Mouse (Mus musculus) embryonic facial prominence, embryonic 15.5 days (tissue): ENCODE results near the gene Pak1ip1. TPM values are rescaled to one million over a fixed set of nuclear protein-coding genes. Genes with fewer than 3 reads are reported as not detected.

Experiments
- ATAC-seq: fragments of 200-750 bp; cut with Nextera tagmentation; 2 replicates; pipeline ENCODE4 v1.8.0; 2017; ENCODE audit warnings: low read depth, moderate TSS enrichment; ENCODE audit not compliant: insufficient number of reproducible peaks, low FRiP score, low TSS enrichment
- H3K27ac ChIP-seq: fragments of 300-500 bp; sonication (generic); replicated peaks from 2 replicates; pipeline ENCODE4 v1.5.1; 2015; ENCODE audit warnings: mild to moderate bottlenecking, inconsistent platforms
- H3K27me3 ChIP-seq: fragments of 300-500 bp; sonication (generic); 2 replicates; pipeline ENCODE4 v1.6.1; 2015; ENCODE audit warnings: inconsistent platforms
- H3K36me3 ChIP-seq: fragments of 300-500 bp; sonication (generic); 2 replicates; pipeline ENCODE4 v1.6.1; 2015; ENCODE audit warnings: mild to moderate bottlenecking, inconsistent platforms
- H3K4me1 ChIP-seq: fragments of 300-500 bp; sonication (generic); 2 replicates; pipeline ENCODE4 v1.6.1; 2015; ENCODE audit warnings: inconsistent platforms
- H3K4me2 ChIP-seq: fragments of 300-500 bp; sonication (generic); replicated peaks from 2 replicates; pipeline ENCODE4 v1.6.1; 2015; ENCODE audit warnings: mild to moderate bottlenecking, inconsistent platforms
- H3K4me3 ChIP-seq: fragments of 300-500 bp; sonication (generic); replicated peaks from 2 replicates; pipeline ENCODE4 v1.5.1; 2015; ENCODE audit warnings: mild to moderate bottlenecking, inconsistent platforms
- H3K9ac ChIP-seq: fragments of 300-500 bp; sonication (generic); 2 replicates; pipeline ENCODE4 v1.6.1; 2015; ENCODE audit warnings: inconsistent platforms
- H3K9me3 ChIP-seq: fragments of 300-500 bp; sonication (generic); replicated peaks from 2 replicates; pipeline ENCODE4 v1.6.1; 2016; ENCODE audit warnings: inconsistent platforms
- WGBS: fragments of 180-500 bp; shearing (Covaris S2); methylation state at CpG from one replicate; pipeline ENCODE4 v1.1.7; 2015; 5-methylcytosine and 5-hydroxymethylcytosine counted together
- polyA plus RNA-seq: library from polyadenylated mRNA; unstranded; fragments of >200 nt; fragmentation: Nextera tagmentation; extraction: Ambion mirVana; gene quantifications from 2 replicates; pipeline ENCODE4 v1.2.1, GENCODE M21; 2015

Pak1ip1 gene
- polyA plus RNA-seq, 1 experiment from 2014 or later = 56.2 TPM

GRCm38 (mm10) chr13:41008271-41008670, 7.4 kb downstream of the Pak1ip1 start:
- no peak for ATAC-seq
- Histone ChIP-seq H3K36me3 (peaks cover 86% of the 10 kb centered on the region), H3K9me3 (no peaks in the 10 kb centered on the region), H3K27ac (no peak overlapping the region), H3K9ac (no peak overlapping the region), H3K27me3 (no peaks in the 10 kb centered on the region), H3K4me3 (no peak overlapping the region), H3K4me1 (no peaks in the 10 kb centered on the region), H3K4me2 (no peak overlapping the region)
- 91% methylated on average over 10 of the region's 10 CpGs for WGBS

DNA sequence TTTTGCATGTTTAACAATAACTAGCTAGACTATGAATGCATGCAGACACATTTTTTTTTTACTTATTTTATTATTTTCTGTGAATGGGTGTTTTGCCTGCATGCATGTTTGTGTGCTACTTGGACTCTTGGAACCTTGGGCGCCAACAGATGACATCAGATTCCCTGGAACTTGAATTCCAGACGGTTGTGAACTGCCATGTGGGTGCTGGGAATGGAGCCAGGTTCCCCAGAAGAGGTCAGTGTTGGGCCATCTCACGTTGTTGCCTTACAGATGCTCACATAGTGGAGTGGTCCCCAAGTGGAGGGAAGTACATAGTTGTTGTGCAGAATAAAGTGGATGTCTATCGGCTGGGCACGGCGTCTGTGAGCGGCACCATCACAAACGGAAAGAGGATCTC, 8.1 kb downstream of the Pak1ip1 start:
- Histone ChIP-seq H3K9me3 (no peaks in the 10 kb centered on the region), H3K4me2 (no peak overlapping the region), H3K27me3 (no peaks in the 10 kb centered on the region), H3K9ac (no peak overlapping the region), H3K4me1 (no peaks in the 10 kb centered on the region), H3K27ac (no peak overlapping the region), H3K36me3 (peaks cover 87% of the 10 kb centered on the region), H3K4me3 (no peak overlapping the region)
- no peak for ATAC-seq
- WGBS = 80% methylated on average over 8 of the region's 8 CpGs

- Histone ChIP-seq H3K9ac (peak within 1 kb of the TSS; percentile 58), H3K9me3 (no peaks in the 10 kb centered on the region), H3K27ac (peak within 1 kb of the TSS; percentile 96), H3K4me2 (peak within 1 kb of the TSS; percentile 61), H3K4me3 (peak within 1 kb of the TSS; percentile 73), H3K27me3 (no peaks in the 10 kb centered on the region), H3K4me1 (peaks cover 18% of the 10 kb centered on the region), H3K36me3 (peaks cover 57% of the 10 kb centered on the region)
- 1% methylated on average over 43 of the region's 43 CpGs for WGBS
- peak; percentile 98 for ATAC-seq
Measured at GRCm38 (mm10) chr13:41015829-41016634, 15.2 kb downstream of the Pak1ip1 start, which contains the start of gene Tmem14c. TSS of gene Tmem14c (plus strand) at chr13:41016292.

DNA sequence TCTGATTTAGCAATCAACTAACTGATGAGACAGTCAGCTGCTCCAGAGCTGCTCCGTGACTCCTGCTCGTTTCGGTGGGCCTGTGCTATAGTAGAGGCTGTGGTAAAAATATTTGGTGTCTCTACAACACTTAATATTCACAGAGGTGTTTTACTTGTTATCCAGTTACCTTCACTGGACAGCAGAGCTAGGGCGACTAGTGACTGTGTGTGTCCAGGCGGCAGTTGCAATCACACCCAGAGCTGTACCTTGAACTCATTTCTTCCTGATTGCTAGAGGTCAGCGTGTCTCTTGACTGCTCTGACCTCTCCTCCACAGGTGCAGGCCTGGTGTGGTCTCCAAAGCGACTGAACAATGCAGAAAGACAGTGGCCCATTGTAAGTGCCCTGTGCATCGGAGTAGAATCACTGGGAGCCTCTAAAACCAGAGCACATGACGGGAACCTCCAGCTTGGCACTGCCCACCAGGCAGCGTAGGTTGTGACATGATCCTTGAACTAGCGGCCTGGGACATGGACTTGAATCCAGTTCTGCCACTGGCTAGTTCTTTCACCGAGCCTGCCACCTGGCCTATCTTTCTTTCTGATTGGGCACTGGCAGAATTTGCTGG, 16.1 kb downstream of the Pak1ip1 start:
- H3K4me2 ChIP-seq = peak overlapping the region; percentile 61
- H3K36me3 ChIP-seq = peaks cover 57% of the 10 kb centered on the region
- peak overlapping the region; percentile 73 for H3K4me3 ChIP-seq
- H3K4me1 ChIP-seq = peaks cover 18% of the 10 kb centered on the region
- H3K9me3 ChIP-seq = no peaks in the 10 kb centered on the region
- no peak for ATAC-seq
- peak overlapping the region; percentile 58 for H3K9ac ChIP-seq
- H3K27me3 ChIP-seq = no peaks in the 10 kb centered on the region
- WGBS = 29% methylated on average over 12 of the region's 12 CpGs
- H3K27ac ChIP-seq = peak overlapping the region; percentile 96

GRCm38 (mm10) chr13:41017832-41018231, 17.0 kb downstream of the Pak1ip1 start:
- Histone ChIP-seq H3K4me3 (0 out of 2 replicates have a peak overlapping the region, but pooled peaks have one; percentile 73), H3K4me2 (no peak overlapping the region), H3K36me3 (peaks cover 55% of the 10 kb centered on the region), H3K27me3 (no peaks in the 10 kb centered on the region), H3K9me3 (no peaks in the 10 kb centered on the region), H3K4me1 (peaks cover 18% of the 10 kb centered on the region), H3K9ac (no peak overlapping the region), H3K27ac (no peak overlapping the region)
- ATAC-seq = no peak
- 87% methylated on average over 4 of the region's 4 CpGs for WGBS

DNA sequence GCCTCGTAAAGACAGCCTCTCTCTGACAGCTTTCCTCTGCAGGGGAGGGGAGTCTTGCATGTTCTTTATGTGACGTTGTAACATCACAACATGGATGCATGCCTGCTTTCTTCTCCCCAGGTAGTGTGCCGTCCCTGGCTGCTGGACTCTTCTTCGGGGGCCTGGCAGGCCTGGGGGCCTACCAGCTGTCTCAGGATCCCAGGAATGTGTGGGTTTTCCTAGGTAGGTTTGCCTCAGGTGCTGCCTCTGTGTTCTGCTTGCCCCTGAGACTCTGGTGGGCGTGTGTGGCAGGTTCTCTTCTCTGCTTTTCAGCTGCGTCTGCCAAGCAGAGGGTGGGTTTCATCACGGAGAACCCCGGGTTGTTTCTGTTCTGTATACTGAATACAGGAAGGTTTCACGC, 17.4 kb downstream of the Pak1ip1 start:
- no peak for ATAC-seq
- Histone ChIP-seq H3K27ac (no peak overlapping the region), H3K9ac (no peak overlapping the region), H3K4me3 (no peak overlapping the region), H3K9me3 (no peaks in the 10 kb centered on the region), H3K4me1 (peaks cover 18% of the 10 kb centered on the region), H3K4me2 (no peak overlapping the region), H3K27me3 (no peaks in the 10 kb centered on the region), H3K36me3 (peaks cover 54% of the 10 kb centered on the region)
- WGBS = 87% methylated on average over 9 of the region's 9 CpGs

DNA sequence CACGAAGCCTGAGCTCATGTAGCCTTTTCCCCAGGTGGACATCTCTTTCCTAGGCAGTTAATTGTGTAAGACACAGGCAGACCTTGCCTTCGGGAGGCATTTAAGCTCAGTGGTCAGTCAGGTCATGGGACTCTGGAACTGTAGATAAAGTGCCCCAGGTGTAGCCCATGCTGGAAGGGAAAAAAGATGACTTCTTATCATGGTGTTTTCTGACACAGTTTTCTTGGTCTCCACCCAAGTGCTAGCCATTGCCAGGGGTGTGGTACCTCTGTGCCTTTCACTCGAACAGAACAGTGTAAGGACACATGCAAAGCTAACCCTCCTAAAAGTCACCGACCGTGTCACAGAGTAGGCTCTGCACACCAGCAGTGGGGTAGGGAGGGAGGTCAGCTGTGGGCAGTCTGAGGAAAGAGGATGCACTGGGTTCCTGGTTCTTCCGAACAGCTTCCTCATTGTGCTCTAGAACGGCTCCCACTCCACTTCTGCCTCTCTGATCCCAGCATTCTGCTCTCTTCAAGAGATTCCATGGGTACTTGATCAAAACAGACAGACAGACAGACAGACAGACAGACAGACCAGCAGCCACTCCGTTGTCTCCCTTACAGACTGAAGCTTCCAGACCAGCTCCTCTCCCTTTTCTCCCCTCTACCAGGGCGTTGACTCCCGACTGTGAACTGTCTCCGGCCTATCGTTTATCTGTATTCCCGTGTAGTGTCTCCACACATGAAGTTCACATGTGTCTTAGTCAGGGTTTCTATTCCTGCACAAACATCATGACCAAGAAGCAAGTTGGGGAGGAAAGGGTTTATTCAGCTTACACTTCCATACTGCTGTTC, 18.2 kb downstream of the Pak1ip1 start:
- no peak overlapping the region for H3K4me3 ChIP-seq
- peaks cover 57% of the 10 kb centered on the region for H3K36me3 ChIP-seq
- 93% methylated on average over 13 of the region's 13 CpGs for WGBS
- no peaks in the 10 kb centered on the region for H3K27me3 ChIP-seq
- peaks cover 18% of the 10 kb centered on the region for H3K4me1 ChIP-seq
- H3K4me2 ChIP-seq = no peak overlapping the region
- no peak overlapping the region for H3K27ac ChIP-seq
- ATAC-seq = no peak
- no peaks in the 10 kb centered on the region for H3K9me3 ChIP-seq
- no peak overlapping the region for H3K9ac ChIP-seq

DNA sequence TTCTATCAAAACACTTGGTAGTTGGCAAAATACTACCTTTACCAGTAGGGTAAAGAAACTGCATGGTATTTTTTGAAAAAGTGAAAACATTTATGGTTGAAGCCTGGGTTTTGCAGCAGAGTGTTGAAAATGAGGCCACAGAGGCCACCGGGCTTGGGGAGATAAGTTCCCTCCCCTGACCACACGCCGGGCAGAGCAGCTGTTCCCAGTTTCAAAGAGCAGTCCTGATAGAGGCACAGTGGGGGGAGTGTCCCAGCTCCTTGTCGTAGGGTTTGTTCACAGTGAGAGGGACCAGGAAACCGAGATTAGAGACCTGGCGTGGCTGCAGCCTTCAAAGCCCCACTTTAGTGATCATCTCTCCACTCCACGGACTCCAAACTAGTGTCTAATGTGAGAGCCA, 19.7 kb downstream of the Pak1ip1 start:
- no peak overlapping the region for H3K4me2 ChIP-seq
- 72% methylated on average over 7 of the region's 7 CpGs for WGBS

DNA sequence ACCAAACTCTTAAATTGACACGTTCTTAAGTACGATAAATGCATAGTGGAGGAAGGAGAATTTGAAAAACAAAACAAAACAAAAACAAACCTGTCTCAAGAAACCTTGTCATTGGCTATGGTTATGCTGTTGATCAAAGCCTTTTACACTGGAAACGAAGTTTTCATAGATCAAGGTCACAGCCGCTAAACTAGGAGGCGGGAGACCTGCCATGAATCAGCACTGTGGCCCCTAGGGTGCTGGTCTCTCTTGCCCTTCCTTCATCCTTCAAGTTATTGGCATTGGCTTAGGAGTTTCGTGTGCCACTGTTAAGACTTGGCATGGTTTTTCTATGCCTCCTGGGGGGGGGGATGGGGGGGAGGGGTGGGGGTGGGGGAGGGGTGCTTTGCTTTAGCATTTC, 20.8 kb downstream of the Pak1ip1 start:
- Histone ChIP-seq H3K9ac (no peak overlapping the region), H3K4me2 (no peak overlapping the region), H3K27me3 (no peaks in the 10 kb centered on the region), H3K9me3 (no peaks in the 10 kb centered on the region), H3K4me3 (no peak overlapping the region), H3K27ac (no peak overlapping the region), H3K36me3 (peaks cover 54% of the 10 kb centered on the region), H3K4me1 (peaks cover 12% of the 10 kb centered on the region)
- 91% methylated on average over 6 of the region's 6 CpGs for WGBS
- no peak for ATAC-seq

More for the DNA sequence above, 19.7 kb downstream of the Pak1ip1 start:
- Histone ChIP-seq H3K27ac (no peak overlapping the region), H3K27me3 (no peaks in the 10 kb centered on the region), H3K9me3 (no peaks in the 10 kb centered on the region), H3K4me1 (peaks cover 15% of the 10 kb centered on the region), H3K4me3 (no peak overlapping the region), H3K9ac (no peak overlapping the region), H3K36me3 (peaks cover 54% of the 10 kb centered on the region)
- ATAC-seq = no peak

DNA sequence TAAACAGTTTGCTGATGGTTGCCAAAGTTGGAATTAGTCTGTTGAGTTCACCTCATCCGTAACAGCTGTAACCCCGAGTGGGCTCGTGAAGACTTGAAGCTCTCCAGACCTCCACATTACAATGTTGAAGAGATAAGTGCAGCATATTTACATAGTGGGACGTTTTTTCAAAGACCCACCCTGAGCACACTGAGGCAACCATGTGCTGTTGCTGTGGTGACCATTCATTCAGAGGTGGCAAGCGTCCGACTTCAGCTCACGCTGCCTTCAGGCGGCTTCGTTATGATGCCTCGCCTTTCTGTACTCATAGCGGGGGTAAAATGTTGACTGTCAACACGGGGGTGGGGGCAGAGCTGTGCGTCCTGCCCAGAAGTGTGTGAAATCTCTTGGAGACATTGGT, 21.3 kb downstream of the Pak1ip1 start:
- Histone ChIP-seq H3K4me1 (peaks cover 8% of the 10 kb centered on the region), H3K4me2 (no peak overlapping the region), H3K36me3 (peaks cover 54% of the 10 kb centered on the region), H3K27ac (no peak overlapping the region), H3K4me3 (no peak overlapping the region), H3K9ac (no peak overlapping the region), H3K27me3 (no peaks in the 10 kb centered on the region), H3K9me3 (no peaks in the 10 kb centered on the region)
- 88% methylated on average over 13 of the region's 13 CpGs for WGBS
- ATAC-seq = no peak

GRCm38 (mm10) chr13:41030098-41030497, 29.3 kb downstream of the Pak1ip1 start:
- H3K9ac ChIP-seq = no peak overlapping the region
- H3K27ac ChIP-seq = no peak overlapping the region
- no peak overlapping the region for H3K4me2 ChIP-seq
- H3K27me3 ChIP-seq = no peaks in the 10 kb centered on the region
- no peak for ATAC-seq
- H3K9me3 ChIP-seq = no peaks in the 10 kb centered on the region
- H3K4me1 ChIP-seq = no peaks in the 10 kb centered on the region
- no peaks in the 10 kb centered on the region for H3K36me3 ChIP-seq
- WGBS = 71% methylated on average over 5 of the region's 5 CpGs
- no peak overlapping the region for H3K4me3 ChIP-seq
